Mouse (Mus musculus): ENCODE results near the gene Ugt1a5. TPM values are rescaled to one million over a fixed set of nuclear protein-coding genes. Genes with fewer than 3 reads are reported as not detected.

The Ugt1a5 gene
- total RNA-seq, 2 experiments from 2014 or later, result 0.36 TPM; not detected in 1

- intact Hi-C loops (cut with DNase I), result no loop called here
- no peak for DNase-seq
These were observed 93.8 kb downstream of the Ugt1a5 start for GRCm38 (mm10) chr1:88259643-88260024.

- intact Hi-C loops (cut with DNase I), result no loop called here
- DNase-seq, result peak; percentile 76
These were observed 94.3 kb downstream of the Ugt1a5 start for GRCm38 (mm10) chr1:88260114-88260513.

GRCm38 (mm10) chr1:88260604-88261377 is 95.0 kb downstream of the Ugt1a5 start:
- intact Hi-C loops (cut with DNase I), result no loop called here
- DNase-seq, result no peak

GRCm38 (mm10) chr1:88261706-88262105 is 95.9 kb downstream of the Ugt1a5 start:
- no peak for DNase-seq
- intact Hi-C loops (cut with DNase I), result no loop called here

- DNase-seq, result peak; percentile 74
- intact Hi-C loops (cut with DNase I), result no loop called here
These were observed 96.4 kb downstream of the Ugt1a5 start for GRCm38 (mm10) chr1:88262255-88262654.

- DNase-seq, result no peak
- intact Hi-C loops (cut with DNase I), result no loop called here
These were observed 97.1 kb downstream of the Ugt1a5 start for GRCm38 (mm10) chr1:88262961-88263360.

- no peak for DNase-seq
- intact Hi-C loops (cut with DNase I), result no loop called here
These were observed 98.0 kb downstream of the Ugt1a5 start for GRCm38 (mm10) chr1:88263778-88264177.

- no peak for DNase-seq
- intact Hi-C loops (cut with DNase I), result no loop called here
These were observed 98.5 kb downstream of the Ugt1a5 start for GRCm38 (mm10) chr1:88264237-88264868.

GRCm38 (mm10) chr1:88264869-88265240 is 99.0 kb downstream of the Ugt1a5 start:
- intact Hi-C loops (cut with DNase I), result no loop called here
- peak; percentile 51 for DNase-seq

GRCm38 (mm10) chr1:88266123-88266522 is 100.3 kb downstream of the Ugt1a5 start:
- no peak for DNase-seq
- intact Hi-C loops (cut with DNase I), result no loop called here

- intact Hi-C loops (cut with DNase I), result no loop called here
- DNase-seq, result no peak
These were observed 101.7 kb downstream of the Ugt1a5 start for GRCm38 (mm10) chr1:88267489-88267888.

- DNase-seq, result no peak
- intact Hi-C loops (cut with DNase I), result no loop called here
These were observed 102.3 kb downstream of the Ugt1a5 start for GRCm38 (mm10) chr1:88268070-88268469.

Other genes with a start within 250 kb of the Ugt1a5 start
- gene Usp40, start 157.5 kb upstream of the Ugt1a5 start, total RNA-seq (2021), result 10 to 100 TPM; 27.9 to 29.8 TPM
- not detected for gene Ugt1a10, start 110.6 kb upstream of the Ugt1a5 start, total RNA-seq (2021)
- not detected for gene Ugt1a9, start 95.2 kb upstream of the Ugt1a5 start, total RNA-seq (2021)
- not detected for gene Ugt1a8, start 78.2 kb upstream of the Ugt1a5 start, total RNA-seq (2021)
- under 1 TPM; 0.40 to 0.56 TPM for gene Ugt1a7c, start 71.0 kb upstream of the Ugt1a5 start, total RNA-seq (2021)
- not detected for gene Ugt1a6b, start 62.8 kb upstream of the Ugt1a5 start, total RNA-seq (2021)
- under 1 TPM in 1 of 2 experiments, not detected in 1; 0.16 TPM for gene Ugt1a6a, start 31.2 kb upstream of the Ugt1a5 start, total RNA-seq (2021)
- gene Ugt1a2, start 34.6 kb downstream of the Ugt1a5 start, total RNA-seq (2021), result under 1 TPM in 1 of 2 experiments, not detected in 1; 0.38 TPM
- gene Dnajb3, start 39.8 kb downstream of the Ugt1a5 start, total RNA-seq (2021), result 1 to 10 TPM; 4.9 to 5.9 TPM
- under 1 TPM in 1 of 2 experiments, not detected in 1; 0.34 TPM for gene Ugt1a1, start 45.9 kb downstream of the Ugt1a5 start, total RNA-seq (2021)
- under 1 TPM; 0.04 to 0.20 TPM for gene Mroh2a, start 61.0 kb downstream of the Ugt1a5 start, total RNA-seq (2021)
- 10 to 100 TPM; 75.3 to 78.8 TPM for gene Hjurp, start 111.6 kb downstream of the Ugt1a5 start, total RNA-seq (2021)
- 1 to 10 TPM in 1 of 2 experiments, under 1 TPM in 1; 0.82 to 1.2 TPM for gene Trpm8, start 111.6 kb downstream of the Ugt1a5 start, total RNA-seq (2021)
- gene Spp2, start 240.9 kb downstream of the Ugt1a5 start, total RNA-seq (2021), result under 1 TPM in 1 of 2 experiments, not detected in 1; 0.70 TPM

Measured in left cerebral cortex, postnatal 4 days (tissue).